ENCODE assay signal across 21 mouse cellular contexts in genomic region chr17:31966566-31966965, GRCm38 (mm10).
DNase-seq lines count a peak whose midpoint lies in the region; ATAC-seq lines count a peak whose summit lies in the region.
"Had no signal": no experiment of that assay in that cellular context is flagged by ENCODE, and none has a peak within 500 bp of the region (broad histone marks: within the 10 kb centered on the region; RNA-seq: fewer than 3 reads in every experiment).

No protein-coding gene starts in this region.

- 0 out of 2 replicates have a peak overlapping the region, but pooled peaks have one; percentile 77 for H3K27ac ChIP-seq in embryonic facial prominence, embryonic 15.5 days (replicated peaks)
- H3K27ac ChIP-seq in embryonic facial prominence, embryonic 10.5 days (replicated peaks) = no peak overlapping the region
- H3K27ac ChIP-seq in kidney, embryonic 15.5 days = peak overlapping the region; percentile 83
- peak overlapping the region; percentile 82 for H3K27ac ChIP-seq in liver, embryonic 13.5 days
- H3K27ac ChIP-seq: forebrain, embryonic 15.5 days; heart, adult 2 months; heart, embryonic 15.5 days; hindbrain, embryonic 10.5 days; hindbrain, embryonic 14.5 days had no signal

- H3K27me3 ChIP-seq in embryonic facial prominence, embryonic 15.5 days = no peaks in the 10 kb centered on the region
- H3K27me3 ChIP-seq in embryonic facial prominence, embryonic 10.5 days (replicated peaks; ENCODE audit: low read depth, poor library complexity, severe bottlenecking) = no peaks in the 10 kb centered on the region
- no peaks in the 10 kb centered on the region for H3K27me3 ChIP-seq in kidney, embryonic 15.5 days
- no peaks in the 10 kb centered on the region for H3K27me3 ChIP-seq in liver, embryonic 13.5 days
- H3K27me3 ChIP-seq: forebrain, embryonic 15.5 days; heart, embryonic 15.5 days had no signal

- no peaks in the 10 kb centered on the region for H3K9me3 ChIP-seq in embryonic facial prominence, embryonic 15.5 days (replicated peaks)
- no peaks in the 10 kb centered on the region for H3K9me3 ChIP-seq in embryonic facial prominence, embryonic 10.5 days
- H3K9me3 ChIP-seq in kidney, embryonic 15.5 days (replicated peaks) = no peaks in the 10 kb centered on the region
- no peaks in the 10 kb centered on the region for H3K9me3 ChIP-seq in liver, embryonic 13.5 days (replicated peaks)
- H3K9me3 ChIP-seq: forebrain, embryonic 15.5 days; G1E; heart, embryonic 15.5 days; hindbrain, embryonic 10.5 days had no signal

- H3K4me2 ChIP-seq in embryonic facial prominence, embryonic 15.5 days (replicated peaks) = no peak overlapping the region
- H3K4me2 ChIP-seq in kidney, embryonic 15.5 days = no peak overlapping the region
- H3K4me2 ChIP-seq in liver, embryonic 13.5 days = no peak overlapping the region
- H3K4me2 ChIP-seq: forebrain, embryonic 15.5 days; heart, embryonic 11.5 days; heart, embryonic 15.5 days; hindbrain, embryonic 14.5 days had no signal

- H3K36me3 ChIP-seq in embryonic facial prominence, embryonic 15.5 days = no peaks in the 10 kb centered on the region
- no peaks in the 10 kb centered on the region for H3K36me3 ChIP-seq in embryonic facial prominence, embryonic 10.5 days (replicated peaks)
- no peaks in the 10 kb centered on the region for H3K36me3 ChIP-seq in kidney, embryonic 15.5 days
- H3K36me3 ChIP-seq in liver, embryonic 13.5 days = no peaks in the 10 kb centered on the region
- H3K36me3 ChIP-seq: forebrain, embryonic 15.5 days; G1E; heart, embryonic 15.5 days; hindbrain, embryonic 10.5 days had no signal

- H3K4me1 ChIP-seq in embryonic facial prominence, embryonic 15.5 days = peaks cover 13% of the 10 kb centered on the region
- H3K4me1 ChIP-seq in embryonic facial prominence, embryonic 10.5 days = peaks cover 15% of the 10 kb centered on the region
- peaks cover 20% of the 10 kb centered on the region for H3K4me1 ChIP-seq in kidney, embryonic 15.5 days
- H3K4me1 ChIP-seq in liver, embryonic 13.5 days (replicated peaks) = peaks cover 10% of the 10 kb centered on the region
- H3K4me1 ChIP-seq: forebrain, embryonic 15.5 days had no signal

- no peak for ATAC-seq in embryonic facial prominence, embryonic 15.5 days (ENCODE audit: insufficient number of reproducible peaks, low FRiP score, low TSS enrichment, low read depth)
- ATAC-seq in kidney, embryonic 15.5 days (replicated peaks; ENCODE audit: low FRiP score) = no peak
- ATAC-seq in liver, embryonic 13.5 days (ENCODE audit: low read depth) = no peak
- ATAC-seq: CD4-positive, CD25-positive, alpha-beta regulatory T cell, adult 4 months; forebrain, embryonic 15.5 days had no signal

- no peak overlapping the region for H3K9ac ChIP-seq in embryonic facial prominence, embryonic 15.5 days
- no peak overlapping the region for H3K9ac ChIP-seq in kidney, embryonic 15.5 days
- no peak overlapping the region for H3K9ac ChIP-seq in liver, embryonic 13.5 days
- H3K9ac ChIP-seq: forebrain, embryonic 15.5 days; heart, embryonic 15.5 days; hindbrain, embryonic 14.5 days had no signal

- 82% methylated on average over 1 of the region's 1 CpGs for WGBS in embryonic facial prominence, embryonic 15.5 days
- 89% methylated on average over 1 of the region's 1 CpGs for WGBS in embryonic facial prominence, embryonic 10.5 days
- WGBS in kidney, embryonic 15.5 days = 80% methylated on average over 1 of the region's 1 CpGs
- 63% methylated on average over 1 of the region's 1 CpGs for WGBS in liver, embryonic 13.5 days (ENCODE audit: insufficient replicate concordance)

- DNase-seq in embryonic facial prominence, embryonic 10.5 days (ENCODE audit: low spot score) = no peak
- DNase-seq in kidney, adult 18-20 months = no peak
- DNase-seq in liver, embryonic 13.5 days = no peak
- no peak for DNase-seq in liver
- no peak for DNase-seq in ovary, postnatal 36 days (ENCODE audit: low spot score)
- DNase-seq: adrenal gland, adult 8-10 months; adrenal gland, postnatal 36 days; cerebellum, adult 2 months; cerebellum, postnatal 10 days; gastrocnemius, postnatal 10 days; heart, adult 2 months; heart, postnatal 14 days had no signal

- no peak overlapping the region for H3K4me3 ChIP-seq in embryonic facial prominence, embryonic 15.5 days (replicated peaks)
- H3K4me3 ChIP-seq in embryonic facial prominence, embryonic 10.5 days = no peak overlapping the region
- H3K4me3 ChIP-seq in kidney, embryonic 15.5 days (replicated peaks) = no peak overlapping the region
- no peak overlapping the region for H3K4me3 ChIP-seq in liver, embryonic 13.5 days (replicated peaks)
- H3K4me3 ChIP-seq: forebrain, embryonic 15.5 days; heart, adult 2 months; heart, embryonic 15.5 days; hindbrain, embryonic 10.5 days had no signal
